Mouse (Mus musculus): ENCODE measurements around the gene Mymx.

The Mymx gene

DNA sequence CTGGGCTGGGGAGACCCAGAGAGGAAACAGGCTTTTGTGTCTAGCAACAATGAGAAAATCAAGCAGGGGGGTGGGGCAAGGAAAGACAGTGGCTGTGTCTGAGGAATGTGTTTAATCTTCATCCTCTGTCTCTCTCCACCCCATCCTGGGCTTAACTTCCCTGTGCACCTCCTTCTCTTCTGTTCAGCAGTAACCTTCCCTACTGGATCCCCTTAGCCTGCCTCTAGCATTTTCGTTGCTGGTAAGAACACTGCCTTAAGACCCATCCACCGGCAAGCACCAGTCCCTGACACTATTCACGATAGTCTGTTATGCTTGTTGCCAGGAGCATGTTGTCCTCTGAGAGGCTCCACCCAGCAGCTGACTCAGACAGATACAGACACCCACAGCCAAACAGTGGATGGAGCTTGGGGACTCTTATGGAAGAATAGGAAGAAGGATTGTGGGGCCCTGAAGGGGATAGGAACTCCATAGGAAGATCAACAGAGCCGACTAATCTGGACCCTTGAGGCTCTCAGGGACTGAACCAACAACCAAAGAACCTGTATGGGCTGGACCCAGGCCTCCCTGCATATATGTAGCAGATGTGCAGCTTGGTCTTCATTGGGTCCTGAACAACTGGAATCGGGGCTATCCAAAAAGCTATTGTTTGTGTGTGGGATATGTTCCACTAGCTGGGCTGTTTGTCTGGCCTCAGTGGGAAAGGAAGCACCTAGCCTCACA lies 8.4 kb upstream of the Mymx start:
- DNase-seq: no peak

DNA sequence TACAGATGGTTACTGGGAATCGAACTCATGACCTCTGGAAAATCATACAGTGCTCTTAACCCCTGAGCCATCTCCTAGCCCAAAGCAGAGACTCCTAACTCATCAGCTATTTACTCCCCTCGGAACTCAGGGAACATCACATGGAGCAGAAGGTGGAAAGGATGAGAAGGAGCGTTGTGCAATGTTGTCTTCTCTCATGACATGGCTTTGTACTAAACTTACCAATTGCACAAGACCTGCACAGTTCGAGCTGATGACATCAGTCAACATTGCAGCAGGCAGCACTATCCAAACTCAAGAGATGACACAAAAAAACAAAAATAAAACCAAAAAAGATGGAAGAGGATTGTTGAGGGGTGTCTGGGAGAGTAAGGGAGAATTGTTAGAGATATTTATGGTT lies 6.5 kb upstream of the Mymx start:
- no peak for DNase-seq

DNA sequence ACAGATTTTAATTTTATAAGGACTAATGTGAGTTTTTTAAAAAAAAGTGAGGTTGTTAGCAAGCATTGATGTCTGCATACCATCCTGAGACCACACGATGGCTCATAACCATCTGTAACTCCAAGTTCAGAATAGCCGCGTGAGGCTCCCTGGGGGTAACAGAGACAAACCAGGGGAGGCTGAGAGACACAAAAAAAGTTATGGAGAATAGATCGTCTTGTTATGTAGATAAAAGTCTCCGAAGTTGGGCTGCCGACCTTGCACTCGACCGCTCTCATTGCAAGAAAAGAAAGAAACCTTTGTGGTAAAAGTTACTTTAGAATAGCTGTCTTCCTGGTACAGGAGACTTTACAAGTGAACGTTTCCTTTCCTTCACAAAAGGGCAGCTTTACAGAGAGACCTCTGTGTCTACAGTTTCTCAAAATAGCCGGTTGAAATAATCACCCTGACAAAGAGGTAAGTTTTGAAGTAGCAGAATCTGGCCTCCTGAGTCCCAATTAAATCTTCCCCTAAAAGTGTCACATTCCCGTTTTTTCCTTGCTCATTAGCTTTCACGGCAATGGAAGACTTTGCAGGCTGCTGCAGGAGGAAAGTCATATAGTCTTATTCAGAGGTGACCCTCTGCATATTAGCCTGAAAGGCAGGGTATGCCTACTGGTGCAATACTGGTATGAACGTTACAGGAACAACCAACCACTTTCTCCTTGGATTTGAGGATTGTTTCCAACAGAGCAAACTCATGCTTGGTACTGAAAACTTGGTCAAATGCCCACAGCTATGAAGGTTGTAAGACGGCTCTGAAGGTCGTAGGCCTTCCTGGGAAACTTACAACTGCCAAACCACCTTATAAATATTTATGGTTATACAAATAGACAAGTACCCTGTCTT lies 5.3 kb upstream of the Mymx start:
- no peak for DNase-seq

DNA sequence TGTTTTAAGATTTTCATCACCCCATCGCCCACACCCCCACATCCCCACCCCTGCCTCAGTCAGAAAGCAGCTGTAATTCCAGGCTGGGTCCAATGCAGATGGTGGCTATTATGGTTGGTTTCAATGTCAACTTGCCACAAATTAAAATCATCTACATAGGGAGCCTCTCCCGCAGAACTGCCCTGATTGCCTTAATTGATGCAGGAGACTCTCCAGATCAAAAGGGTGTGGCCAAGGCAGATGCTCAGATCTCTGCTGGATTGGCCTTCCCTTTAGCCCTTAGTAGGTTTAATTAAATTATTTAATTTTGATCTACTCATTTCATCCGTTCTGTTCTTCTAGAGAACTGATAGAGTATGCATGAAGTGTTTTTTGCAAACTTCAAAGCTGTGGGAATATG lies 1.1 kb upstream of the Mymx start:
- DNase-seq: no peak

DNA sequence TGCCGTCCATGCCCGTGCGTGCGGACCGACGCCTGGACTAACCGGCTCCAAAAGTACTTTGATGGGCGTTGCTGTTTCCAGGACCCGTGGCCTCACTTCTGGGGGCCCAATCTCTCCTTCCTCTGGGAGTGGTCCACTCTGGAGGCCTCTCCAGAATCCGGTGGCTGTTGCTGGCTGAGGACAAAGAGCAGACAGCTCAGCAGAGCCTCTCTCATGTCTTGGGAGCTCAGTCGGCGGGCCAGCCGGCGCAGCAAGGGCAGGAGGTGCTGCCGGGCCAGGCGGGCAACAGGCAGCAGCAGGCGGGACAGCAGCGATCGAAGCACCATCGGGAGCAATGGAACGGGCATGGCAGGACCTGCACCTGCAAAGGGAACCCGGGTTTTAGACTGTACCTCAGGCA lies 577 bp downstream of the Mymx start:
- no peak for DNase-seq

DNA sequence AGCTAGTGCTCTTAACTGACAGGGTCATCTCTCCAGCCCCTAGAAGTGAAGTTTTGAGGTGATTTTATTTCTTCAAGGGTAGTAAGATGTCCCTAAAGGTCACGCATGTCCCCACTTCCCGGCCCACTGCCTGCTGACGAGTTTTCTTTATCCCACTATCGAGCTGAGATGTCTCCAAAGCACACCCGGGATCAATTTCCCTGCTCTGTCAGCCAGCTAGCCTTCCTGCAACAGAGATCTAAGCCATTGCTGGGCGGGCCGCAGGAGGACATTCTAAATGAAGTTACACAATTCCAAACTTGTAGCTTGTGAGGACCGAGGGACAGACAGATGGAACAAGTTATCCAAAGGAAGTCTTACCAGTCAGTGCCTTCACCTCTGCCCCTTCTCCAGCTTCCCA lies 1.6 kb downstream of the Mymx start:
- no peak for DNase-seq

DNA sequence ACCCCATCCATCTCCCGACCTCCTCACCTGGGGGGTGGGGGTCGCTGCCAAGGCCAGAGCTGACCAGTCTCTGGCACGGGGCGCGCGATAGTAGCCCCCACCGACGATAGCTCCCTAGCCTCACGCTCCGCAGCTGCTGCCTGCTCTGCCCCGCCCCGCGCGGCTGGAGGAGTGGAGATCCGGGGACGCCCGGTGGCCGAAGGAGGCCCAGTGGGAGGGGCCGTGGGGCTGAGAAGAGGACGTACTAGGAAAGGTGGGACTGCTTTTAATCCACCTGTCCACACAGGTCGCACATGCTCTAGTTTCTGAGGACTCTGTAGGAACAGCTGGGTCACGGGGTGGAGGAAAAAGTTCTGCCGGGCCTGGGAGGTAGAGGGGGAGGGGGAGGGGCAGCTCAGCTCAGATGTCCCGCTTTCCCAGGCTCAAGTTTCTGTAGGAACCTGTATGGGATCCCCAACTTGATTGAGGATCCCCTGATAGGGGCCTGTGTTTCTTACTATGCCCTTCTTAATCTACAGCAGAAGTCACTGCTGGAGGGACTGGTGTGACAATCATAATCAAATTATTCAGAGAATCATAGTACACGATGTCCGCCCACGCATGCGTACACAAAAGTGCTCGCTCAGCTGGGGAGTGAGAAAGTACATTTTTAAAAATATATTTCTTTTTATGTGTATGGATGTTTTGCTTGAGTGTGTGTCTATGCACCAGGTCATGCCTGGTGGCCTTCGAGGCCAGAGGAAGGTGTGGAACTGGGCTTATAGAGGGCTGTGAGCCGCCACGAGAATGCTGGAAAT lies 2.3 kb downstream of the Mymx start, which contains the start of gene Slc29a1:
Gene Slc29a1 (minus strand): TSS at position 161 of the 797 bp plus-strand sequence.
- DNase-seq: peak; percentile 27 to 34

DNA sequence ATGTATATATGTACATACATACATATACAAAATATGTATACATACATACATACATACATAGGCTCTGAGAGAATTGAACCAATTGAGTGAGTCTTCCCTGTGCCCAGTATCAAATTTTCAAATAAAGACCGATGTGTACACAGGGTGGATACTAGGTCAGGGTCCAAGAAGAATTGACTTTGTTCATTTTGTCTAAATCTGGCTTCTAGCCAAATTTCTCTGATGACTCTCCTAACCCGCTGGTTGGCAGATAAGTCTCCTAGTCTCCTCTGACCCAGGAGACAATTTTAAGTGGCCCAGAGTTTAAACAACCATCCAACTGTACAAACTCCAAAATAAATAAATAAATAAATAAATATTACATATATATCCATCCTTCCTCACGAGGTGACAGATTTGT lies 3.0 kb downstream of the Mymx start:
- no peak for DNase-seq

DNA sequence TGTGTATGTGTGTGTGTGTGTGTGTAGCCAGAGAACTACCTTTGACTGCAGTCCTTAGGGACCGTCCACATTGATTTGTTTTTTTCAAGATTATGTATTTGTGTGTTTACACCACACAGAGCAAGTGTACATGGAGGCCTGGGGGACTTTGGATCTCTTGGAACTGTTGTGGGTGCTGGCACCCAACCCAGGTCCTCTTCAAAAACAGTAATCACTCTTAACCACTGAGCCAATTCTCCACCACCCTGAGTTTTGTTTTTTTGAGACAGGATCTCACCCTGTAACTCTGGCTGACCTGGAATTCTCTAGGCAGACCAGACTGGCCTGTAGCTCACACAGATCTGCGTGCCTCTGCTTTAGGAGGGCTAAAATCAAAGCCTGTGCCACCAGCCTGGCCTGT lies 3.5 kb downstream of the Mymx start:
- peak in 1 of 2 experiments; percentile 10 for DNase-seq

DNA sequence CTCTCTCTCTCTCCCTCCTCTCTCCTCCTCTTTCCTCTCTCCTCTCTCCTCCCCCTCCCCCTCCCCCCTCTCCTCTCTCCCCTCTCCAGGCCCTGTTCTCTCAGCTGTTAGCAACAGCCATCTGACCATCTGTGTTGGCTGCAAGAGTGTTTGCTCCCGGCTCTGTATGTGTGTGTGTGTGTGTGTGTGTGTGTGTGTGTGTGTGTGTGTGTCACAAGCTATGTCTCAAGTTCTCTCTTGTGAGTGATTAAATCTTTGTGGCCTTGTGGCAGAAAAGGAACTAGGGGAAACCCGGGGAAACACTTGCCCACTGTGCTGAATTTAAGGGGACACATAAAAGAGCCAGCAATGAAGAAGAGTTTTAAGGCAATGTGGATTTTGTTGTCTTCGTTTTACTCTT lies 4.1 kb downstream of the Mymx start:
- peak; percentile 22 to 31 for DNase-seq

DNA sequence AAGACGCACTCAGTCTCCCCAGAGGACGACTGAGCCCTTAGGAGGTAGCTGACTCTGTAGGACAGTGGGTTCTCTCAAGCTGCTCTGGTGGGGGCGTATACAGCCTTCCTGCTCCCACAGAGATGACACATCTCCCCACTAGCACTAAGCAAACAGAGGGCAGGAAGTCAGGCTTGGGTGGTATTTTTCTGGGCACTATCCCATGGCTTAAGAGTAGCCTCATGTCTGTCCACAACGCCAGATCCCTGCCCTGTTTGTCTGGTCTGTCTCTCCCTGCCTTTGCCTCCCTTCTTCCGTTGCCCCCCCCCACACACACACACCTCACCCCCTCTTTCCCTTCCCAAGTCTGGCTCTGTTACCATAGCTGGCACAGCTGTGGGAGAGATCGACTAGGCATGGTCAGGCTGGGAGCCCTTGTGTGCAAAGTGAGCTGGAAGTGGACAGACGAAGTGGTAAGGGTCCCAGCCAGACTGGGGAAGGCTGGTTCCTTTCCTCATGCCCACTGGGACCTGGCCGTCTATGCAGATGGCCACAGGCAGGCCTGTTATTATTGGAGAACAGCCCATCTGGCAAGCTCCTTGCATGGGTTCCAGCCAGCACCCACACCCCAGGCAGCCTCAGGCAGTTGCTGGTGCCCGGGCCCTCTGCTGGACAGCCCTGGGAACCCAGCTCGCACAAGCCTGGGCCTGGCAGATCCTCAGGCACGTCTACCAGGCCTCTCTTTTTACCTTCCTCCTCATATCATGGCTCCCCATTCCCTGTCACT lies 5.1 kb downstream of the Mymx start:
- DNase-seq: peak; percentile 70 to 71

DNA sequence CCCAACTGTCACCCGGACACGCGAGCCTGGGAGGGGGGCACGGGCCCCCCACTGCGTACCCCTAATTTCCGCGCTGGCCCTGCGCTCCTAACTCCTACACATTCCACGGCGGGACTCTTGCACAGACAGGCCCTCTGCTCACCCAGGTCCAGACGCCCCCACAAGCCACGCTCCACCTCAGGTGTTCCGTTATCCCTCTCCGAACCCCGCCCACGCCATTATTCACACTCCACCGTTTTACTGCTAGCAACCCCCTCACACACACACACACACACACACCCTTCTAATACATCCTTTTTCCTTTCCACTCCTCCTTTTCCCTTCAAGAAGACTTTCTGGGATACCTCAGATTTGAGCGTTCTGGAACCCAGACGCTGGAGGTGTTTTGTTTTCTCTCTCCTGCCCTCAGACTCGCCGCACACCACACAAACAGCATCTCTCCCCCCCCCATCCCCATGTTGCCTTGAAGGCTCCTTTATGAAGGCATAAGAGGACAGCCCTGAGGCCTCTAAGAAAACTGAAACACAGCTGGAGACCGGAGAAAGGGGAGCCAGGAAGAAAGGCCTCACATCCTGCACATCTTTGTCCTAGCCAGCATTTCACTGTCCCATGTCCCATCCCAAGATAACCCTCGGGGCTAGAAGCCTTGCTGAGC lies 6.0 kb downstream of the Mymx start:
- peak in 1 of 2 experiments; percentile 47 for DNase-seq

DNA sequence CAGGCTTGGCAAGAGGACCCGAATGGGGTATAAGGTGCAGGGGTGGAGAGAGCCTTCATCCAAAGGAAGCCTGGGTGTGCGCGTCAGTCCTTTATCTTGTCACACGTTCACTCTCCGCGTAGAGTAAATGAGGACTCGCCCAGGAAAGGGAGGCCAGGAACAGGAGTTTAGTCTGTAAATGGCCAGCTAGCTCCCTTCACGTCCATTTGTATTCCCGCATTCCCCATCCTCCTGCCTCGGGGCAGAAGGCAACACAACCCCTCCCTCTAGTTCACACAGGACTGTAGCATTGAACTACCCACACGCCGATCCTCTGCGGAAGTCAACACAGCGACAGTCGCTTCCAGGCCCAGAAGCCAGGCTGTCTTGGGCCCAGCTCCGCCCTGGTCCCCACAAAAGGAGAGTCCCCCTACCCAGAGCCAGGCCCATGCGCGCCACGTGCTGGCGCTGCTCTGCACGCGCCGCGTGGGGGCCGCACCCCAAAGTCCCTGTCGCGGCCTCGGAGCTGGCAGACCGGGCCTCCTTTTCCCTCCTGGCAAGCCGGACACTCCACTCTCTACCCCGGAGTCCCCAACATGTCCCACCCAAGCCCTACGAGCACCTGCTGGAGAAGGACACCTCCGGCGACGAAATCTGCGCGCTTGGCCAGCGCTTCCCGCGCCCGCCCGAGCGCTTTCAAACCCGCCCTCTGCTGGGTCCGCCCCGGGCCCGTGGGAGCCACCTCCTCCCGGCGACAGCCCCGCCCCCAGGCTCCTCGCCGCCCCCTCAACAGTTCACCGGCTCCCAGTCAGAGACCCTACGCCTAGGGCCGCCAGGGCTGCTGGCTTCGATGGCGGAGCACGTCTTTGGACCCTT lies 6.8 kb downstream of the Mymx start:
- peak; percentile 78 to 79 for DNase-seq

DNA sequence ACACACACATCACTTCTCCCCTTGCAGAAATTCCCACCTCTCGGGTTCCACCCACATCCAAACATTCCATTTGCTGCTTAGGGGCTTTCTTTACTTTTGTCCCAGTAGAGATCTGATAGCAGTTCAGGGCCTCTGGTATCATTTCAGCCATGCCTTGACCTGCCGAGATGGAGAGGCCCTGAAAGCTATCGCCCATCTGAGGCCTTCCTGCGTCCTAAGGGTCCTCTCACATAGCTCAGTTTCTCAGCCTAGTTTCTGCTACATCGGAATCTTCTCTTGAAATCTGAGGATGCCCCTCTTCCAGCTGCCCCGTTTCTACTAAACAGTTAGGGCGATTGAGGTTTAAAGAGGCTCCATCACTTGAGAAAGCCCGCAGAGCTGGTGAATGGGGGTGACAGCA lies 7.7 kb downstream of the Mymx start:
- DNase-seq: peak in 1 of 2 experiments; percentile 15

DNA sequence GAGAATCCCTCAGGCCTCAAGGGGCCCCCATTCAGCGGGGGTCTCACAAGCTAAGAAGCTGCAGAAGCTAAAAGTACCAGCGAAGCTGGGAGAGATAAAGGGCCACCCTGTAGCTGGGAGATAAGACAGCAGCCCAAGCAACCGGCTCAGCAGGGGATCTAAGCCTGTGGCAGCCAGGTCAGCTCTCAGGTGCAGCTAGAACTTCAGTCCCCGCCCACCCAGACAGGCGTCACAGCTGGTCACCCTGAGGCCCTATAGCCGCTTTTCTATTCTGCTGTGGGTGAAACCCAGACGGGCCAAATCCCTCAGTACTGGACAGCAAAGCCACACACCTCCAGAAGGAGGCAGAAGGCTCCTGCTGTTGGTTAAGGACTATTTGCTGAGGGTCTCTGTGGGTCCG lies 8.4 kb downstream of the Mymx start:
- peak; percentile 17 to 37 for DNase-seq

DNA sequence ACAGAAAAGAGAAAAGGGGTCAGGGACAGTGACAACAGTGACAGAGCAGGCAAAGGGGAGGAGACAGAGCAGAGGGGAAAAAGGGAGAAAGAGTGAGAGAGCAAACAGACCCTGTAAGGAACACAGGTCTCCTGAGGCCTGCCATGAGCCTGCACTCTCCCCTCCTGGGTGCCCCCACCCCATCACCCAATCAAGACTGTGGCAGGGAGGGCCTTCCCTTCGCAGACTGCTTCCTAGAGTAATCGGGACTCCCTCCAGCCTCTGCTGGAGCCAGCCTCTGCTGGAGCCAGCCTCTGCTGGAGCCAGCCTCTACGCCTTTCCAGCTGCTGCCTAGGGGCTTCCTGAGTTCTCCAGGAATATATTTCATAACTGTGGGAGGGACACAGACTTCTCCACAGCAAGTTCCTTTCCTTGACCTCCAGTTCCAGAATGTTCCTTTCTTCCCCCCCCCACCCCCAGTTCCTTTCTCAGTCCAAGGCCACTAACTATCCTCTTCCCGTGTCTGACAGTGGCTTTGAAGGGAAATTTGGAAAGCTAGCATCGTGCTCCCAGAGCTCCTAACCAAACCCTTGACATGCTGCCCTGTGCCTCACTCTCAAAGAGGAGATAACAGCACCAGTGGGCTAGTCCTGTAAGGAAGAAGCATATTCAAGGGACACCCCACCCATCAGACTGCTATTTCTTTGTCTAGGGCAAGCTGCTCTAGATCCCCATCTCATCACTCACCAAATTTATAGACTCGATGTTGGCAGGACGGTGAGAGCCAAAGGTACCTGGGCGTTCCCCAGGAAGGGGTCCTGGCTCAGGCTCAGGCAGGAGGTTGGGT lies 9.1 kb downstream of the Mymx start:
- DNase-seq: peak; percentile 33 to 49

DNA sequence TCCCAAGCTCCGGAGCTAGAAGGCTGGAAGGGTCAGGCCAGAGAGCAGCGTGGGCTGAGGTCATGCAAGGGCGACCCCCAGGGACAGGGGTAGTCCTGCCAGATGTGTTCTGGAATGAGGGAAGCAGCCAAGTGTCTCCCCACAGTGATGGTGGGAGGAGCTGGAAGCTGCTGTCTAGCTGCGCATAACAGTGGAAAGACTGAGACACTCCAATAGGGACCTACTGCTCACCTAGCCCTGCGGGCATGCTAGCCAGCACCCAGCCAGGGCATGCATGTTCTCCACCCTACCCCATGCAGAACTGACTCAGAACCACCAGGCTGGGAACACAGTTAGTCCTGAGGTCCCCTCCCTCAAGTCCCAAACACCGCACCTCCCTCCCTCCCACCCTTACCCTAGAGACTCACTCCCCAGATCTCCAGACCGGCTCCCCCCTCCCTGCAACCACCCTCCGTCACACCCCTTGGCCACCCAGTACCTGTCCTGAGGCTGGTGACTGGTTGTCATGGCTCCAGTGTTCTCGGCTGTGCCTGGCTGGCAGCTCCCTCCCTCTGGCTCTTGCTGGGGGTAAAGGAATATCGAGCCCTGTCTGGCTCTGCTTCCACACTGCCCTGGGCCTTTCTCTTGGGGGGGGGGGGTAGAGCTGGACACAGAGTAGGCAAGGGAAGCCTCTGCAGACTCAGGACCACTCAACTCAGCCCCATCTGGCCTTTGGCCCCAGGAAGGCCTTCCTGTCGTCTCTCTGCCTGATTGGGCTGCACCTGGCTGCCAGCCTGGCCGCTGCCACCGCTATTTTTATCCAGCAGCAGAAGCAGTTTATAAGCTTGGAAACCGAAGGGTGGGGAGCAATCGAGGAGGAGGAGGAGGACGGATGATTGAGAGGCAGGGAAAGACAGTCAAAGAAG lies 9.9 kb downstream of the Mymx start:
- DNase-seq: peak; percentile 59 to 61

DNA sequence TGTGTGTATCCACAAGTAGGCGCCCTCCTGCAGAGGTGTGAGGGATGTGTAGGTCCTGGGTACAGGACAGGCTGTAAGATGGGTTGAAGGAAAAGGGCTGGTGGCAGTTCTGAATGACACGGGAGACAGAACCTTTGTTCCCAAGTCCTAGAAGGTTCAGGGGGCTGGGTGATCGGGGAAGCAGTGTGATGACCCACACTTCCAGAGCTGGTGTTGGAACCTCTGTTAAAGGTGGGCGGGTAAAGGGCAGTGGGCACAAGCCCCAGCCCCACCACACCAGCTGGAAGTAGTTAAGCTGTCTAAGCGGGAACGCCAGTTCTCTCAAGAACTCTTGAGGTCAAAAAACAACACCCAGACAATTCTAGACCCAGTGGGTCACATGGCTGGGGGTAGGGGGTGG lies 11.5 kb downstream of the Mymx start:
- DNase-seq: peak in 1 of 2 experiments; percentile 6

DNA sequence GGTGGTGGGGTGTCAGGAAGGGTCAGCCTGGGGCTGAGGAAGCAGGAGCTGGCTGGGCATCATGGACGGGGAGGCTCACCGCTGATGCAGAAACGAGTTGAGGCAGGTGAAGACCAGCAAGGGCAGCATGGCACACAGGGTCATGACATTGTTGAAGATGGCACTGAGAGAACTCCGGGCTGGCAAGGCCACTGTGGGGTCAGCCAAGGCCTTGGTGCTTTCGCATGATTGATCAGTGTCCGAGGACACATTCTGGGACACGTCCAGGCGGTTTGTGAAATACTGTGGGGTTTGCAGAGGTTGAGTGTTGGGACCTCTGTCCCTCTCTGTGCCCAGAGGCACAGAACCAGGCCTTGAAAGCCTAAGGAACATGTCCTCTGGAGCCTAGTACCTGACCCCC lies 12.1 kb downstream of the Mymx start:
- peak in 1 of 2 experiments; percentile 22 for DNase-seq
